Mouse (Mus musculus) B cell, adult 2 months (primary cell): ENCODE data around the gene Npas3.

Experiments
- DNase-seq, 2 experiments: peaks; one replicate each; pipeline ENCODE4 v3.0.0; 2022

Npas3 gene

DNA sequence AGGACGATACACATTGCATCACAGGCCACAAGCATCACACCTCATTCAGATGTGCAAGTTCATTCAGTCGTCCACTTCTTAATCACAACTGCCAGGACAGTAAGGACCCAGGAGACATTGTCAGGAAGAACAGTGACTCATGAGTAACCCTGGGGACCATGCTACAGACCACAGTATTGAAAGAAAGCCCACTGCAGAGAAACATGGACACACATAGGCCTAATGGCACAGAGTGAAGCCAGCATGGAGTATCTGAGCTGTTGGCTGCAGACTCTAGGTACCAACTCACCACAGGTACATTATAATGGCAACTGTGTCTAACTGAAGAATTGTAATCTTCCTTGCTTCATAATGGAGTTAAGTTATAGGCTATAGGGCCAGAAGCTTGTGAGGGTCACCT is 561.6 kb downstream of the Npas3 start:
- DNase-seq = no peak

DNA sequence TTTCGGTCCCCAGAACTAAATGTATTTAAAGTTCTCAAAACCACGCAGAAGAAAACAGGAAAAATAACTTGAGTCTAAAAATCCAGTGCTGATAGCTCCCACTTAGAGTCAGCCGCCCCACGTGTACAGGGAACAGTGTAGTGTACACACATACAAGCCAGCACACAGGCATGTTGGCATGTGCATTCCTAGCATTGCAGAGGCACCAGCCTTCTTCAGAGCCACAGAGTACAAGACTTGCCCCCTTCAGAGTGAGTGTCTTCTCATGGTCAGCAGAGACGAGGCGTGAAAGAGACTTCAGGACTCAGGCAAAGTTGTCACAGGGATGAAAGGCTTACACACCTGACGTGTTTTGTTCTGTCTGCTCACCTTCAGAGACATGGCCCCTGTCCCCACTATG is 565.8 kb downstream of the Npas3 start:
- no peak for DNase-seq

DNA sequence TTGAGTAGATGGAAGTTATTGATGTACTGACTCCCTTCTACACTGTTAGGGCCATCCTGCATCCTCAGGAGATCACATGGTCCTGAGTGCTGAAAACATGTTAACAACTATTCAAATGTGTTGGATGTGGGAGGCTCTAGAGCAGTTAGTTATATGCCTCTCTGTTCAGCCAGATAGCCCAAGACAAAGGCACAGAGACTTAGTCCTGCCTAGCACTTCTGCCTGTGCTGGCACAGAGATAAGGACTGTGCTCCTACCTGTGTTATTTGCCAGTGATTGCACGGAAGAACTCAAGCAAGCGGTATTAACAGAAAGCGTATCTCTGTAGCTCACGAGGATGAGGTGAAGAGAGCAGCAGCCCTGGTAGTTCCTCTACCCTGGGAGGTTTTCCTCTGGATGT is 571.5 kb downstream of the Npas3 start:
- no peak for DNase-seq

DNA sequence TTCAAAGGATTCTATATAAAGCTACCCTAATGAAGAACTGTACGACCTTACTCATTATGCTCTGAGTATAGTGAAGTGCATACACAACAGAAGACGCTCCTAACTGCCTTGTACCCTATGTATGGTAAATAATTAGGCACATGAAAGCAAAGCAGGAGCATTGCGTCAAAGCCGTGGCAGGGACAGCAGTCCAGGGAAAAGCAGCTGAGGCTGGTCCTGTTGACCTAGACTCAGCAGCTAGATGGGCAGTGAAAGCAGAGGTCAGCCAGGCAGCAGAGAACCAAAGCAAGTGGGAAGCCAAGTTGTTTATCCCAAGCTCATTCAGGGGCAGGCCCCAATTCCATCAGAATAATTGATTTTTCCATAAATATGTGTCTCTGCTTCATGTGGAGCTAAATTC is 574.4 kb downstream of the Npas3 start:
- no peak for DNase-seq

DNA sequence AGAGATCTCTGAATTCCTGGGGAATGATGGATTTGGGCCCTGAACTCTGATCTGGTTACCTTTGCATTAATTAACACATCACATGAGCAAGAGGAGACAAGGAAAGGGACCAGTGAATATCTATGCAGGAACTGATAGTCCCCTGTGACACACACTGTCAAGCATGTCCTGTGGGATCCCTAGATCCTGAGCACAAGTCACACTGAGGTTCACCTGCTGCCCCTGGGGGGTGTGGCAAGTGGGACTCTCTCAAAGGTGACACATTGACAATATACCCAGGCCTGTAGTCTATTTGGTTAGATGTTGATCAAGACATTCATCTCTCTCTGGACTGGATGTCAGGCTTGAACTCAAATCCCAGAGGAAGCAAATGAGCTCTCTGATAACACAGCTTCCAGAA is 576.8 kb downstream of the Npas3 start:
- DNase-seq = no peak

DNA sequence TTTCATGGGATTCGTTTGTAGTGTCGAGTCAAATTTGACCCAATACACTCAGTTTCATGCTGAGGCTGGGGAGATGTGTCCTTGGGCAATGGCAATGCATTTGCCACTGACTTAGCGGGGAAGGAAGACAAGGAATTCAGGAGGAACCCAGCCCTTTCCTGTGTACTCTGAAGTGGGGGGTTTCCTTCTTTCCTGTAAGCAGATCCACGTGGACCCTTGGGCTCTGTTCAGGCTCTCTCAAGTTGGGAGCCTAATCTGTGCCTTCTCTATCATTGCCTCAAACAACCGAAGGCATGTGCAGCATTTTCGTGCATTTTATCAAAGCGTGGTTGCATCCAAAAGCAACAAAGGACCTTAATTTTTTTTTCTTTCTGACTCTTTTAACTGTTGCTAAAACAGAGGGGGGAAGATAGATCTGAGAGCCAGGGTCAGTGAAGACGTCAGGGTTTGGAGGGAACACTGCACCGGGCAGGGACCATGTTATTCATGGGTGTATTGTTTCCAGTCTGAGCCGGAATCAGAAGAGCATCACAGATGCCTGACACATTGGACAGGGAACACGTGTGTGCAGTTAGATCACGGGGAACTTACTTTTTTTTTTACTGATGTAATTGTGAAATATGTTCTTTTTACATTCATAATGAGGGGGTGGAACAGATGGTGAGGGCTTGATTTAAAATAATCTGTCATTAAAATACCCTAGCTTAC is 577.6 kb downstream of the Npas3 start:
- DNase-seq = no peak

DNA sequence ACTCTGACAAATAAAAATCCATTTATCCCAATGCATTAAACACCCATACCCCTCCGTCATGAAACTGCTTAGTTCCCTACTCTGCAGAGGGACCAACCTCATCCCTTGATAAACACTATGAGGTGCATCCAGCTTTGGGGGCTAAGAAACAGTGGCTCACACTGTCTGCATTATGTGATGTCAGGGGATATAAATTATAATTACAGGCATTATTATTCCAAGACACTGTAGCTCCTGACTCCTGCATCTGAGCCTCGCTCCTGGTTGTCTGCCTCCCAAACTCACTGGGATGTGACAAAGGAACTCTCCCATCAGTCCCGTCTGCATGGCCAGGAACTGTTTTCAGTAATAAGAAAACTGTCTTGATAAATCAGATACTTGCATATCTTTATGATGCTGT is 578.3 kb downstream of the Npas3 start:
- no peak for DNase-seq

DNA sequence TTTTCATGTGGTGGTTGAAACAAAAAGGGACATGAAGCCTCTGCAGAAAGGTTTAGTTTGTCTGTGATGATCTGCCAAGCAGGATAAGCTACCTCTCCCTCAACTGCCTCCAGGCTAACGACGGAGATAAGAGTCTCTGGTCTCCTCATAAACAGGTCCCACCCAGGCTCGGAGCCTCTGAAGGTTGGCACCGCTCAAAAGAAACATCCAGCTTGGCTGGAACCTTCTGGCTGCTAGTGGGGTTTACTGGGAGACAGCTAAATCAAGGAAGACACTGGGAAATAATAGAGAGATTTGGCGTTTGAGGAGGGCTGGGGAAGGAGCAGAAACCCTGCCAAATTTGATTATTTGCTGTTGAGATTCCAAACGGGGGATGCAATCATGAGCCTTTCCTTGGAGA is 584.1 kb downstream of the Npas3 start:
- no peak for DNase-seq

DNA sequence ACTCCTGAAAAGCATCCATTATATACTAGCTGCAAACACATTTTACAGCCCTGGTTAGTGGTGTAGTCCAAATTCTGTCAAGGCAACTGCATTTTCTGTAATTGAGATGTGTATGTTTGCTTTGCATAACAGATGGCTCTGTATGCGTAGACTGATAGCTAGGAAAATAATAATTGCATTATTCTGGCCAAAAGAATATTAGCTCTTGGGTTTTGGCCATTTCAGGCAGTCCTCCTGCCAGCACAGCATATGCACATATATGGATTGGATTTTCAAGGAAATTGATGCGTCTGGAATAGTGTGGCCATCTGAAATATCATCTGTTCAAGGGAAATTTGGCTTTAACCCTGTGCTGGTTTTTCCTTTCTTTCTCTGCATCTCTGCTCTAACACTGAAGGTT is 584.9 kb downstream of the Npas3 start:
- no peak for DNase-seq

DNA sequence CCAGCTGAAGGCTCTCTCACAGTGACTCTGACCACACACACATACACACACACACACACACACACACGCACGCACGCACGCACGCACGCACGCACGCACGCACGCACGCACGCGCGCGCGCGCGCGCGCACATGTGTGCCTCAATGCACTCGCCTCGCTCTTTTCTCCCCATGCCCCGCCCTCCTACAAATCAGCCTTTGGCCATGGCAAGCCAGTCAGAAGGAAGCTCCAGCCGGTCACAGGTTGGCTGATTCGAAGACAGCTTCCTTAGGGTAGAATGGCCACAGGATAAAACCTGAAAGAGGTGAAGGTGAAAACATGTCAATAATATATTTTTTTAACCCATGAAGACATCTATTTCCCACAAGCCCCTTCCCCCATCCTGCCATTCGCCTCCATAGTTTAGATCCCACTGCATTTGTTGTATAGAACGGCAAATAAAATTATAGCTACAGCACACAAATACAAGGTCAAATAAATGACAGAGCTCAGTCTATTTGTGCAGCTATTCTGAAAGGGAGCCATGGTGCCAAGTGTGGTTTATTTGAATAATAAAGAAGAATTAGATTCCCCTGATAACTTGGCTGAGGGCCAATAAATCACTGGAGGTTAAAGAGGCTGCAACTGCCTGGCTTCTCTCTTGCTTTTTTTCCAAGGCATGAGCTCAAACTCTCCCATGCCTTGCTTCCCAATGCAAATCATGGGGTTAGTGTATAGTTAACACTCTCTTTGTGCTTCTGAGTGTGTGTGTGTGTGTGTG is 587.7 kb downstream of the Npas3 start:
- DNase-seq = no peak

DNA sequence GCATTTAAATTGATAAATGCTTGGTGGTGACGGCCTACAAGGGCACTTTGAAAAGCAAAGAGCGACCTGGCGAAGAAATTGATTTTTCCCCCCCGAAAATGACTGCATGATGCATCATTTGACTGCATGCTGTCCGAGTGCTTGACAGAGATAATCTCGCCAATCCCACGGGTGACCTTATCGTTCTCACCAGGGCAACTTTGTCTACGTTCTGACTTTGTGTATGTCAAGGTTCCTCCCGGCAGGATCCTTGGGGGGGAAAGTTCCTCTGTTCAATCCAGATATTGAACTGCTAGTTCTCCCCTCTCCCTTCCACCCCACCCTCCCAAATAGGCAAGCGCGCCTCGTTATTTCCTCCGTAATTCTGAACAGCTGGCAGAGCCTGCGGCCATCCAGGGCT is 588.9 kb downstream of the Npas3 start:
- no peak for DNase-seq

DNA sequence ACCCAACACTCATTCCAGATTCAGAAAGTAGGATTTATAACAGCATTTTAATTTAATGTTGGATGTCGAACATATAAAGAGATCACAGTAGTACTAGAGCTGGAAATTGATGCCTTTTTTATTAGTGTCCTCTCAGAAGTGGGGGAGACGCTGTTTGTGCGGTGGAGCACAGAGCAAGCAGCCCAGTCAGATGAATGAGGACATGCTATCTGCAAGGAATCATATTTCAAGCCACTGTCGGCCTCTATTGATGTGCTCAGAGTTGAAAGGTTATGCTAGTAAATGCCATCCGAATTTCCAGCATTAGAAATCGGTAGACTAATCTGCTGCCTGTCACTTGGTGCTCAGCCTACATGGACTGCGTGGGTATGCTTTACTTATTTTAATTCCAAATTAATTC is 590.1 kb downstream of the Npas3 start:
- DNase-seq = no peak

DNA sequence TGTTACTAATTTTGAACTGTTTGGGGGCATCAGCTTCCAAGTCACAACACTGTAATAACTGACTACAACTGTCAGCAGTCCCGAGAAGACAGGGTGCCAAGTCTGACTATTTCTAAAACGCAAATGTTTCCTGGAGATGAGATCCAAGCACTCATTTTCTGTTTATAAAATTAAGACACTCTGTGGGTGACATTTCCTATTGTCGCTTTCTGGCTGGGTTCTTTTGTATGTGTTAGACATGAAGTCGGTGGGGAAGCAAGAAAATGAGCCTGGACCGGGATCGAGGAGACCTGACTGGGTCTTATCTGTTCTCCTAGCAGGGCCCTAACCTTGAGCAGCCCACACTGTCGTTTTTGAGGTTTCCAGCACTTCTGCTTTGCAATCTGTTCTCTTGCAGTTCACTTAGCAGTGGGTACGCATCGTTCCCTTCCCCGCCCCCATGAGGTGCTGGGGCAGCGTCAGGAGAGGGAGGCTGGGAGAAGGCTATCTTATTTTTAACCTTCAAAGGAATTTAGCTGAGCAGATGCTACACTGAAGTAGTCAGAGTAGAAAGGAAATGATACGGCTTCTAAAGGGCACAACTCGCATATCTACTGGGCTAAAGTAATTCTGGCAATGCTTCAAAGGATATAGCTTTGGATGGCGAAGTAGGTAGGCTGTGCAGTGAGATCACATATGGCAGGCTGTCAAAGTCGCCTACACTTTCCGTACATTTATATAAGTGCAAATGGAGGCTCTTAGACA is 593.6 kb downstream of the Npas3 start:
- no peak for DNase-seq

DNA sequence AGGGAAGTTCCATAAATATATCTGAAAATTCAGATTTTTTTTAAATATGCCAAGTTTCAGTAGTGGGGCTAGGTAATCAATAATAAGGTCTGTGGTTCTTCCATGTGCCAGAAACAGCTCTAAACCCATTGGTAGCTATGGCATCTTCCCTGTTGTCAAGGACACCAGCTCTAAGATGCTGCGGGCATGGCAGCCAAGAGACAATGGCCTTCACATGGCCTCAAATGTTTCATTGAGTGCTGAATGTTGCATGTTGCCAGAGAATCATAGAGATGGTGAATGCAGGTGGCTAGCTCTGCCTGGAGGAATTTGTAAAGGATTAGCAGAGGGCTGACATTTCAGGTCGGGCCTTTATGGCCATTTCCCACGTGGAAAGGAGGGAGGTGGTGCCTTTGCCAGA is 595.1 kb downstream of the Npas3 start:
- DNase-seq = no peak

DNA sequence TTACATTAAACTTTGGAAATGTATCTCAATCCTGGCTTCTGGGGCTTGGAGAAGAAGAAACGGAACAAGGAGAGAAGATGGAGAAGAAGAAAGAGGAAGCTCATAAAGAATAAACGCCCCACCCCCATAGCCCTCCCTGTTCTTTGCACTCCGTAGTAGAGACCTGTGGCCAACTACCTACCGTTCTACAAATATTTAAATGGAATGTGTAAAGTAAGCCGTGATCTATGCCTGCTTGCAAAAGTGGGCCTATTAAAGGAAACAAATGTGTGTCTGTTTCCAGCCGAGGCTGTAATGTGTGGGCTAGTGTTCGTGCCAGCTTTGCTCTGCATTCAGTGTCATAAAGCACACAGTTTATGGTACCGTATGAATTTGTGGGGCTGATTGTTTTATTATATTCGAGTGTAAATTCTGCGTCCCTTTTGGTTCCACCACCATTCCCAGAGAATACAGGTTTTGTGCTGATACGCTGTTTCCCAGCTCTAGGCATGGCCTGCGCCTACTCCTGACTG is 597.7 kb downstream of the Npas3 start:
- no peak for DNase-seq

DNA sequence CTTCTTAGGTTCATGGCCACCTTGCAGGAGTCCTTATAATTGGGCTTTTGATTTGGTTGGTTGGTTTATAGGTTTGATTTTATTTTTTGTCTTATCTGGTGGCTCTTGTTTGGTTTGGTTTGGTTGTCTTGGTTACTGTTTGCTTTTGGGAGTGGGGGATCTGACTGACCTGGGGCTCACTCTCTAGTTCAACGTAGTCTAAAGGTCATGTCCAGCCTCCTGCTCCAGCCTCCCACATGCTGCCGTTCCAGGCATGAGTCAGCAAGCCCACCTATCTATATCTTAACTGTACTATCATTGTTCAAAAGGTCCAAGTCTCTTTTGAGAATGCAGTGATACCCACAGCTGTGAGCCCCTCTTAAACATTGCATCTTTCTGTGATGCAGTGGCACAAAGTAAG is 600.8 kb downstream of the Npas3 start:
- DNase-seq = no peak

DNA sequence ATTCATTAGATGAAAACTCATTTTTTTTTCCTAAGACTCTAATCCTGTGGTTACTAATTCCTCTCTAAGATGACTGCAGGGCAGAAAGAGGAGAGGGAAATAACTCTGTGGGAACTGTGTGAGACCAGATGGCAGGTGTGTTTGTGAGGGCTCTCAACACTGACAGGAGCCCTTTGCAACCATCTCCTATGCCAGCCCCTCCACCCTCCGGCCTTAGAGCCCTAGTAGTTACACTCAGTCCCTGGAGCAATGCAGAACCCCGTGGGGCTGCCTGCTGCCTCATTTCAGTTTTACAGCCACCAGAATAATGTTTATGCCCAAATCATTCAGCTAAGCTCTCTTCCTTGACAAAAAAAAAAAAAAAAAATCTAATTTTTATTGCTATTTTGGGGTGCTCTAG is 604.0 kb downstream of the Npas3 start:
- DNase-seq = no peak

DNA sequence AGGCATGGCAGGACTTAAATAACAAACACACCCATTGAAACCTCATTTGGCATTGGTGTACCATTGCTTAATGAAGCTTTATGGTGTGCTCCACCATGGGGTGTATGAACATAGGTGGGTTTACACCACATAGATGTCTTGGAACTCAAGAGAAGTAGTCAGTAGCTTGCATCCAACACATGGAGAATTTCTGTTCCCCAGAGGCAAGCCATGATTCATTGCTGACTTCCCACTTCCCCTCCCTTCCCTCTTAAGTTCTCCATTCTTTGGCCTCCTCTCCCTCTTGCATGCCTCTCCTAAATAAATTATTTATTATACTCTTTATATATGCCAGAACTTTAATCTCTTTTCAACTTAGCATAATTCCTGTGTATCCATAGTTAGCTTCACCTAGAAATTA is 611.7 kb downstream of the Npas3 start:
- no peak for DNase-seq

DNA sequence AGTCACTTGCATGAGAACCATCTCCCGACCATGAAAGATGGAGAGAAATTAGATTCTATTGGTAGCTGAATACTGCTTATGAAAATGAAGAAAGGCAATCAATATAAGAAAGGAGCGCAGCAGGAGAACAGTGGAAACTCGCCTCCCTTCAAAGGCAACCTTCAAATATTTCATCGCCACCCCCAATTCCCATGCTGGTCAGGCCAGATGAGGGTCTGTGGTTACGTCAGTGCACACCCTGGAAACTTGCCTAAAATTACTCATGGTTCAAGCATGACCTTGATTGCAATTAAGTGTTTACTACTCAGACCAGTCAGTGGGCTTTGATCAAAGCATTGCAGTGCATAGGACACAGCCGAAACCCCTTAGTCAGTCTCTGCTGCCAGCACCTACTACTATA is 613.8 kb downstream of the Npas3 start:
- DNase-seq = no peak

DNA sequence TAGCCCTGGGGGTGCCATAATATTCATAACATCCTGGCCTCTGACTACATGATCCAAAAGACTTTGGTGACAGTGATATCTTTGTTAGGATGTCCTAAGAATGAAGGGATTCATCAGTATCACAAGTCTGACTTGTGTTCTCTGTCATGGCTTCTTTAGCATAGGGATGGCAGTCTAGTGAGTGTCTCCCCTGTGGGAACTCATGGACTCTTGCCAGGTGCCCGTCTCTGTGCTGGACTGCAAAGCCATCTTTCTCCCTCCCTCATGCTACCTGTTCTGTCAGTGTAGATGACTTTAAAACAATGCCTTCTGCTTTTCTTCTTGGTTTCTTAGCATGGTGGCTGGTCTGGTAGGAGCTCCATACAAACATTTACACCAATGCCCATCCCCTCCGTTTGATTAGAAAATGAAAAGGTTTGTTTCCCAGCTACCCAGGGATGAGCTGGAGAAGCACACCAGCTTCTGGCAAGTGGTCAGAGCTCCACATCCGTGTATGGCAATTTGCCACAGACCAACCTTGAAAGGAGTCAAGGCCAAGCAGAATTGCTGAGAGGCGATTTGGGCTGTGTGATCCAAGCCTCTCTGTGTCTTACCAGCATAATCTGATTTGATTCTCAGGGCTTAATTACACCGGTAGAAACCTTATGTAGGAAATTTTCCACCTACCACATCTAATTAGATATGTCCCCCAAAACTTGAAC is 616.1 kb downstream of the Npas3 start:
- DNase-seq = no peak

DNA sequence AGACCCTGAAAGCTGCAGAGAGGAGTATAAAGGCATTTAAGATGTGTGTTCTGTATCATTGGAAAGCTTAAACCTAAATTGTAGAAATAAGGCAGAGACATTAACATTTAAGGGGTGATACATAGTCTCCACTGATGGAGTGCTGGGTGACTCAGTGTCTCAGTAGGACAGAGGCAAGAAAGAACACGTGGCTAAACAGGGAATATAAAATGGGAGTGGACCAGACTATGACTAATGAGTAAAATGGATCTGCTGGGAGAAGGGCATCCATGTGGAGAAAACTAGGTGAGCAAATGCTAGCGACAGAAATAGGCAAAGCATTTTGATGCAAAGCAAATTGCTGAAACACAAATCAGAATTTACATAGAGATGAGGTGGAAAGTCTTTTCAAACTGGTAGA is 617.2 kb downstream of the Npas3 start:
- no peak for DNase-seq

DNA sequence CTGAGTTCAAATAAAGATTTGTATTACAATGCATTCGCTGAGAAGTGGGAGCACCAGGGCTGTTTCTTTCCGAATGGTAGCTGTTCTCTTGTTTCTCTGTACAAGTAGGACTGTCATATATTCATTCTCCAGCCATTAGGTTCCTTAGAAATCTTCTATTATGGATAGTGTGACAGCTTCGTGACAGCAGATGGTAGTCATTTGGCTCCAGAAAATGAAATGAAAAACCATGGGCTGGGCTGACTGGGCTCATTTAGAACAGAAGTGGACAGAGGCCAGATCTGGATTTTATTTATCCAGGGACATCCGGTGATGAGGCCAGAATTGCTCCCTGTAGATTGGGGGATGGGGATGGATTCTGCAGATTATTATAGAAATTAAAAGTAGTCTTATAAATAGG is 621.5 kb downstream of the Npas3 start:
- DNase-seq = no peak

DNA sequence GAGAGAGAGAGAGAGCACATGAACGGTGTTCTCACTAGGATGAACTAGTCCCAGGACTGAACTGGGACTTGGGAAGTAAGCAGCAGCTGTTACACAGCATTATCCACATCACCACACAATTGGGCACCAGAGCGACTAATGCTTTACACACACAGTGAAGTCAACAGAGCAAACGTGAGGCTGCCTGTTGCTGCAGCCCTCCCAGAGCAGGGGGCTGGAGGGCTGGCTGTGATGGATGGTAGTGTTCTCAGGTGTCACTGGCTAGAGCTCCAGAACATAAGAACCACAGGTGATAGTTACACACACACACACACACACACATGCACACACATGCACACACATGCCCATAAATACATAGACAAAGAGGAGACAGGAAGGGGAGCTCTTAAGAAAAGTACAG is 626.7 kb downstream of the Npas3 start:
- DNase-seq = no peak
